Mouse (Mus musculus): ENCODE data around the gene Ccng2.

DNA sequence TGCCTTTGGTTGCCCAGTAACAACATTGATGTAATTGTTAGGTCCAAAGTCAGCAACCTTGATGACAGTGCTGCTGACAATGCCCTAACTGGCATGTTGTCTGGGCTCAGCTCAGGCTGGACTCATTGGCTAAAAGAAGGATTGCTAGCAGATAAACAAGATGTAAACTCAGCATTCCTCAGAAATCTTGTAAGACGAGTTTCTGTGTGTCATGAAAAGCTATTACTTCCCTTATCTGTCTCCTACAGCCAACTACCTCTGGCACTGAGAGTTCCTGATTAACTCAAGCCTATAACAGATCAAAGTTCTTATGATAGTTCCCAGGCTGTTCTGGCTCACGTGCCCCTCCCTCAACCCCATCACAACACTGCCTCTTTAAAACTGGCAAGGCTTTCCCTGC, 23.2 kb downstream of the Ccng2 start:
- TF ChIP-seq CTCF (IDR thresholded peaks at IDR 0.05; ENCODE audit: low read depth) = no peak
- TF ChIP-seq EP300 (IDR thresholded peaks at IDR 0.05; ENCODE audit: low read depth) = no peak

Measured in heart, postnatal 0 days (tissue).